Mouse (Mus musculus) gonadal fat pad, adult 2 months (tissue): ENCODE results near the gene Nppb. TPM values are rescaled to one million over a fixed set of nuclear protein-coding genes. Genes with fewer than 3 reads are reported as not detected.

Experiments used
- DNase-seq: peaks from one replicate; pipeline ENCODE4 v3.0.0-alpha.2; 2012; ENCODE audit warnings: low read depth
- polyA plus RNA-seq: library from polyadenylated mRNA; depleted of rRNA; stranded (reverse); fragments of >200 nt; gene quantifications from 2 replicates; pipeline ENCODE4 v1.2.3, GENCODE M21; 2012; rRNA removed

Gene Nppb
- not detected in 2 replicates for polyA plus RNA-seq

DNA sequence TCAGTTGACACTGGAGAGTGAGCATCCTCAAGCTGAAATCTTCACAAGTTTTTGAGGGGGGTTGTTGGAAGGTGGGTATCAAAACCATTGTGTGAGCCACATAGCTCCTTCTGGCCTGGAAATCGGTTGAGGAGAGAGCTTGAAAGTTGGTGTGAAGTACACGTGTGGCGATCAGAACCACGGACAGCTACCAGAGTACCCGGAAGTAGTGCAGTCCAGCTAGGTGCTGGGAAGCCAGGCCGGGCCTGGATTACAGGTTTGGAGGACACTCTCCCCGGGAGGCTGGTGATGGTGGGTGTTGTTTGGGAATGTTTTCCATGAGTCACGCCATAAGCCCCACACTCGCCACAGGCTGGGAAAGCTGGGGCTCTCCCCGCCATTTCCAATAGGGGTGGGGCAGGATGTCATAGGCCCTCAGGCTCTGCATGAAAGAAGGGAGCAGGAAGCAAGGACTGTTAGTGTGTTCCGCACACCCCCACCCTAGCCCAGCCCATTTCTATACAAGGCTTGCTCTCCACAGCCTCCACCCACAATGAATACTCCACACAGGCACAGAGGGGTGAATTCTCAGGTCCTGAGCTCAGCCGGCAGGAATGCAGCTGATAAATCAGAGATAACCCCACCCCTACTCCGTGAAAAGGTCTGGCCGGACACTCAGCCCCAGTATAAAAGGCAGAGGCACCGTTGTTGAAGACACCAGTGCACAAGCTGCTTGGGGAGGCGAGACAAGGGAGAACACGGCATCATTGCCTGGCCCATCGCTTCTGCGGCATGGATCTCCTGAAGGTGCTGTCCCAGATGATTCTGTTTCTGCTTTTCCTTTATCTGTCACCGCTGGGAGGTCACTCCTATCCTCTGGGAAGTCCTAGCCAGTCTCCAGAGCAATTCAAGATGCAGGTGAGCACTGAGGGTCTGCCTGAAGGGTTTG lies at the start of gene Nppb:
TSS of gene Nppb (plus strand) at position 584 of the 928 bp plus-strand sequence.
- DNase-seq: no peak

DNA sequence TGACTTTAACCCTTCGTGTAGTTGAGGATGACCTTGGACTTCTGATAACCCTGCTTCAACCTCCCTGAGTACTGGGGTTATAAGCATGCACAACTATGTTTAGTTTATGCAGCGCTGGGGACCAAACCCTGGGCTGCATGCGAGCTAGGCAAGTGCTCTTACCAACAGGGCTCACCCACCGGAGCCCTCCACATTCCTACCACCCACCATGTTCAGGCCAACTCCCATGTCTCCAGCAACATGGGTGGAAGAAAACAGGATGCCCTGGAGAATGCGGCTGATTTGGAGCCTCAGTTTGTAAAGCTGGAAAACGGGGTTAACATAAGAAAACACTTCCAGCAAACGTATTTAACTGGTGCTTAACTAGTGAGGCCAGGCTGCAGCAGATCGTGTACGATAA lies 49.7 kb upstream of the Nppb start:
- DNase-seq: no peak

DNA sequence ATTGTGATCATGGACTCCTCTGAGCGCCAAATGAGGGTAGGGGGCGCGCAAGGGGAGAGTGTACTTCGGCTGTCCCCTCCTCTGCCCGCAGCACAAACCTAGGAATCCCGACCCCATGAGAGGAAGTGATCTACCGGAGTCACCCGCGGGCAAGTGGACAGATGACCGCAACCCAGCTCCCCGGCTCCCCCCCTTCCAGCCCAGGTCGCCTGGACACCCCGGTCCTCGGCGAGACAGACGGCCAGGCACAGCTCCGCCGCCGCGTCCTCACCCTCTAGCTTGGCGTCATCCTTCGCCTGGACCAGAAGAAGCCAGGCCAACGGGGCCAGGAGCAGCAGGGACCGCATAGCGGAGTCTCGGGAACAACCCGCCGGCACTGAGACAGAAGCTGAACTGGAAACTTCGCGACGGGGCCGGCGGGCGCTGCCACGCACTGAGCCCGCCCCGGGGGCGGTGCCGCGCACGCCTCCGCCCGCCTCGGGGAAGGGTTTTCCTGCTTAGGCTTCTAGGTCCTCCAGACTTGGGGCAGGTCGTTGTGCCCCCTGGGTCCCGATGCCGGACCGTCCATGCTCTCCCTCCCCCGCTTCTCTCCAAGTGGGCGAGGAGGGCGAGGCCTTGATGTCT lies 49.1 kb upstream of the Nppb start, which contains the start of gene Plod1:
TSS of gene Plod1 (minus strand) at position 437 of the 624 bp plus-strand sequence.
- no peak for DNase-seq

DNA sequence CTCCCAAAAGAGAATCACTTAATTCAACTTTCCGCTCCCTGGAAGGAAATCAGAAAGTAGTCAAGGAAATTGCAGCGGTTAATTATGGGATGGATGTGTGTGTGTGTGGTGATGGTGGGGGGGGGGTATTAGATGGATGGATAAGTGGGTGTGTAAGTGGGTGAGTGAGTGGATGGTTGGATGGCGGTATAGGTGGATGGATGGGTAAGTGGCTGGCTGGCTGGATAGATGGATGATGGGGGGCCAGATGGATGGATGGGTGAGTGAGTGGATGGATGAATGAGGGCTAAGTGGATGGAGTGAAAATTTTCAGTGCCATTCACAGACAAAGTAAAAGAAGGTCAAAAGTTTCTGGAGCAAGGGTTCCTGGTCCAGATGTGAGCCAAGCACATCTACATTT lies 48.6 kb upstream of the Nppb start:
- DNase-seq: no peak

DNA sequence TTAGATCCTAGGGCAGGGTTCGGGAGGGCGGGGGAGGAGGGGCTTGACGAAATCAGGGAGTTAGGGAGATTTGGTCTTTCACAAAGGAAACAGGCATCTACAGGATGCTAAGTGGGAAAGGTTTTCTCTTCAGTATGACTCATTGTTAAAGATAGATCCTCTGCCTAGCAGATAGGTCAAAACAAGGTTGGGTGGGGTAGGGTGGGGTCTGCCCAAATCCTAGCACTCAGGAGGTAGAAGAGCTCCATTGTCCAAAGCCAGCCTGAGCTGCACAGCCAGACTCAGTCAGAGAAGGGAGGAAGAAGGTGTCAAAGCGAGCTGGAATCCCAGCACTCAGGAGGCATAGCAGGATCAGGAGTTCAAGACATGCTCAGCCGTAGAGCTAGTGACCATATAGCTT lies 48.1 kb upstream of the Nppb start:
- no peak for DNase-seq

DNA sequence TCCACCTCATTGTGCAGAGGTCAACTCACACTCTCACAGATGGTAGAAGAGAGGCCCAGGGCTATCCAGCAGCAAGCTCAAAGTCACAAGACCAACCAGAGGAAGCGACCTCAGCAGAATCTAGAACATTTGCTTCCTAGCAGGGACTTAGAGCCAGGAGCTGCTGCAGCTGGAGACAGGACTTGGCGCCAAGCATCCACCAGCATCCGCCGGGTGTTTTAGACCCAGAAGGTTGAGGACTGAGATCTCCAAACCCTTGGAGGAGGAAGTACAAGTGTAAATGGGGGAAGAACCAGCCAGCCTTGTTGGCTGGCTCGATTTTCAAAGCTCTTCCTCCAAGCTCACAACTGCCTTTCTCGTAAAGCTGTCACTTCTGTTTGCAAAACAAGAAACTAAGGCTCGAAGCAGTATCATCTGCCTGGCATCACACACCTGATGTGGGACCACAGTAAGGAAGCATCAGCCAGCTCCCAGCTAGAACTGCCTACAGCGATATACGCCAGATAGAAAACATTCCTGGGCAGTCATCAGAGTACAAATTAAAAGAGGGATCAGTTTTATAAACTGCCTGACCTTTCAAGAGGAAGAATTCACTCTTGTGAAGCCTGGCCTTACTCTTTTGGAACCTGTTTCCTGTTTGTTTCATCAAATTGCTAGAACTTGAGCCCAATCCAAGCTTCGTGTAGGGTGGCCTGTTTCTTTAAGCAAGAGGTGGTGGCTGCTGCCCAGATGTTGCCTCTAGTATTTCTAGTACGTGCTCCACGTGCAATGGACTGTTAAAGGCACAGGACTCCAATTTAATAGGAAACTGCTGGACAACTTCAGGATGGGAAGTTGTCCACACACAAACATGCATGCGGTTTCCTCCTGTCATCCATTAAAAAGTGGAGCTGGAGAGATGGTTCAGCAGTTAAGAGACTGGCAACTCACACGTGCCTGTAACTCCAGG lies 47.2 kb upstream of the Nppb start:
- DNase-seq: no peak

DNA sequence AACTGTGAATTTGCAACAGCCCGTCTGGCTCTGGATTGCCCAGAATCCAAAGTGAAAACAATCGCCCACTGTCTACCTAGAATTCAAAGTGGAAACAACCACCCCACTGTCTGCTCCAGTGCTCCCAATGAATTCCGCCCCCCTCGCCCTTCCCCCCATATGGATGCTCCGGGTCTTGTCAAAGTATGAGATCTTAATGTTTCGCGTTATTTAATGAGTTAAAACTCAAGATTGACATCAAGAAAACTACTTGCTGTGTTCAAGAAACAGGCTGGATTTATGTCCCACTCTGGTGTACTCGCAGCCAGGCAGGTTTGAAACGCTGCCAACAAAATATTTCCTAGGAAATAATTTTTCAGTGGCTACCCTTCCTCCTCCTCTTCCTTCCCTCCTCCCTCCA lies 45.5 kb upstream of the Nppb start:
- DNase-seq: no peak

DNA sequence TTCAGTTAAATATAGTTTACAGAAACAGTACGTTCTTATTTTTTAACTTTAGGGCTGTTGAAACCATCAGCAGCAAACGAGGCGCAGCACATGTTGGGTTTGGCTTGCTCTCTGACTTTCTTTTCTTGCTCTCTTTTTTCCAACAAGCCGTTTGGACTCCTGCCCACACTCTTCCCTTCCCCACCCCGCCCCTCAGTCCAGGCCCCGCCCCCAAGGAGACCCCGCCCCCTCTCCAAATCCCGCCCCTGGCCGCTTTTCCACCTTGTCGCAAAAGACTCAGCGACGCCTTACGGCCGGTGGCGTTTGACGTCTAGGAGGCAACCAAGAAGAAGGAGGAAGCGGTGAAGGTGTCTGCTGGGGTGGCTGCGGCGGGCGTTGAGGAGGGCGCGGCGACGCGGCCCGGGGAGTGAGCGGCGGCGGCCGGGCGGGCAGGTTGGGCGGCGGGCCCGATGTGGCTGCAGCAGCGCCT lies 45.0 kb upstream of the Nppb start, which contains the start of gene 2510039O18Rik:
TSS of gene 2510039O18Rik (plus strand) at position 320 of the 469 bp plus-strand sequence.
- no peak for DNase-seq

DNA sequence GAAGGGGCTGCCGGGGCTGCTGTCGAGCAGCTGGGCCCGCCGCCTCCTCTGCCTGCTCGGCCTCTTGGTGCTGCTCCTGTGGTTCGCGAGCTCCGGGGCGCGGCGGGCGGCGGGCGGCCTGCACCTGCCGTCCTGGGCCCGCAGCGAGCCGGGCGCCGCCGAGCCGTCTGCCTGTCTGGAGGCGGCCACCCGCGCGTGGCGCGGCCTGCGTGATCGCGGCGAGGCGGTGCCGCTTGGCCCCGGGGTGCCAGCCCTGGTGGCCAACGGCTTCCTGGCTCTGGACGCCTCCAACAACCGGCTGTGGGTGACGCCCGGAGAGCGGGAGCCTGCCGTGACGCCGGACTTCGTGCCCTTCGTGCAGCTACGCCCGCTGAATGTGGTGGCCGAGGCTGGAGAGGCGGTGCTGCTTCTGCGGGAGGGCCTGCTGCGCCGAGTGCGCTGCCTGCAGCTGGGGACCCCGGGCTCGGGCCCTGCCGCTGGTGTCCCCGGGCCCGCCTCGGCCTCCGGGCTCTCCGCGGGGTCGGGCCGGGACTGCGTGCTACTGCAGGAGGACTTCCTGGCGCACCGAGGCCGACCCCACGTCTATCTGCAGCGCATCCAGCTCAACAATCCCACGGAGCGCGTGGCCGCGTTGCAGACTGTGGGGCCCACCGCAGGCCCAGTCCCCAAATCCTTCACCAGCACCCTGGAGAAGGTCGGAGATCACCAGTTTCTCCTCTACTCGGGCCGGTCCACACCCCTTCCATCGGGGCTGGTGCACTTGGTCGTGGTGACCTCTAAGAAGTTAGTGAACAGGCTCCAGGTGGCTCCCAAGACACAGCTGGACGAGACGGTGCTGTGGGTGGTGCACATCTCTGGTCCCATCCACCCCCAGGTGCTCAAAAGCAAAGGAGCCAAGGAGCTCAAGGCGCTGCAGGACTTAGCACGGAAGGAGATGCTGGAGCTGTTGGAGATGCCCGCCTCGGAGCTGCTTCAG lies 44.3 kb upstream of the Nppb start:
- DNase-seq: no peak

DNA sequence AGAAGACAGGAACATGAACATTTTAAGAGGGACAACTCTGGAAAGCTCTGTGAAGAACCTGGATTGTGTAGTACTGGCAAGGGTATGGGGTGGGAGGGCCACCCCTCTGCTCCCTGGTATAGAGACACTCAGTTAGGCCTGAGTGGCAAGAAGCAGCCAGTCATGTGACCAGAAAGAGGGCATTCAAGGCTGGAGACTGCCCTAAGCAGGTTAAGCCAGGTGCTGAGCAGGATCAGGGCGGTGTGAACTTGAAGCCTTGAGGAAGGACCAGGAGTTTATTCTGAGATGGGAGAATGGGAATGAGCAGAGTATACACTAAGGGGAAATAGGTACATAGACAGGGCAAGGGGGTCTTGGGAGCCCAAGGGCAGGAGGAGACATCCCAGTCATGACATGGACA lies 42.6 kb upstream of the Nppb start:
- no peak for DNase-seq

DNA sequence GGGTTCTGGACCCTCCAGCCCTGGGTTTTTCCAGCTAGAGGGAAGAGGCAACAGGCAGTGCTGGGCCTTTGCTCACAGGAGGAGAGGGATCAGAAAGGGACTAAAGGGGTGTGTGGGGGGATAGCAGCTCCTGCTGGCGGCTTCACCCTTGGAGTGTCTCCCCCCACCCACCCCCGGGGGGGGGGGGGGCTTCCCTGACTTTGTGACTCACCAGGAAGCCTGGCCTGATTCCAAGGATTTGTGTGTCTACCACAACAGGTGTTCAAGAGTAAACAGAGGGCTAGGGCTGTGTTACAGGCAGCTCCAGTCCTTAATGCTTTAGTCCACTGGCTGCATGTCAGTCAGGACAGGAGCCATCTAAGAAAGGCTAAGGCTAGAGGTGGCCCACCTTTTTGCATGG lies 38.1 kb upstream of the Nppb start:
- no peak for DNase-seq

DNA sequence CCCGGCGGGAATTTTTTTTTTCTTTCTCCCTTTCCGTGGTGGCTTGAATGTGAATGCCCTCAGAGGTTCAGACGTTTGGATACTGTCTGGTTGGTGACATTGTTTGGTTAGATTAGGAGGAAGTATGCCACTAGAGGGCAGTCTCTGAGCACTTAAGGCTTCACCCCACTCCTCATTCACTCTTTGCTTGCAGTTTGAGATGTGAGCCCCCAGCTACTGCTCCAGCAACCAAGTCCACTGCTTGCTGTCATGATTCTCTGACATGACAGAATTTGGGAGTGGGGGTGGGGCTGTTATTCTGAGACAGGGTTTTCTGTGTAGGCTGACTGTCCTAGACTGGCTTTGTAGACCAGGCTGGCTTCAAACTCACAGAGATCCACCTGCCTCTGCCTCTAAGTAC lies 32.0 kb upstream of the Nppb start:
- DNase-seq: no peak

DNA sequence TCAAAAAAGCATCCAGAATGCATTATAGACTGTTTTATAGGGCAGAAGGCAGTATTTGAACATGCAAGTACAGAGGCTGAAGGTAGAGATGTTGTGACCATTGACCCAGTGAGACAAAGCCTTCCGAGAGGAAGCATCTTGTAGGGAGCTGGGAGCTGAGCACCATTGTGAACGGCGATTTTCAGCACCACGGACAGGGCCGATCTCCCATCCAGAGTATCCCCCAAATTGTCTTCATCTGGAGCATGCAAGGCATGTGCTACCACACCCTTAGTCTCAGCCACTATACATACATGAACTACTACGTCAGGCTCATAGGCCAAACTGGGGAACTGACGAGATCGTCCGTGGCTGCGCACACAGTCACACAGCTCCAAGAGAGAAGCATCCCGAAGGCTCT lies 28.4 kb upstream of the Nppb start:
- no peak for DNase-seq

DNA sequence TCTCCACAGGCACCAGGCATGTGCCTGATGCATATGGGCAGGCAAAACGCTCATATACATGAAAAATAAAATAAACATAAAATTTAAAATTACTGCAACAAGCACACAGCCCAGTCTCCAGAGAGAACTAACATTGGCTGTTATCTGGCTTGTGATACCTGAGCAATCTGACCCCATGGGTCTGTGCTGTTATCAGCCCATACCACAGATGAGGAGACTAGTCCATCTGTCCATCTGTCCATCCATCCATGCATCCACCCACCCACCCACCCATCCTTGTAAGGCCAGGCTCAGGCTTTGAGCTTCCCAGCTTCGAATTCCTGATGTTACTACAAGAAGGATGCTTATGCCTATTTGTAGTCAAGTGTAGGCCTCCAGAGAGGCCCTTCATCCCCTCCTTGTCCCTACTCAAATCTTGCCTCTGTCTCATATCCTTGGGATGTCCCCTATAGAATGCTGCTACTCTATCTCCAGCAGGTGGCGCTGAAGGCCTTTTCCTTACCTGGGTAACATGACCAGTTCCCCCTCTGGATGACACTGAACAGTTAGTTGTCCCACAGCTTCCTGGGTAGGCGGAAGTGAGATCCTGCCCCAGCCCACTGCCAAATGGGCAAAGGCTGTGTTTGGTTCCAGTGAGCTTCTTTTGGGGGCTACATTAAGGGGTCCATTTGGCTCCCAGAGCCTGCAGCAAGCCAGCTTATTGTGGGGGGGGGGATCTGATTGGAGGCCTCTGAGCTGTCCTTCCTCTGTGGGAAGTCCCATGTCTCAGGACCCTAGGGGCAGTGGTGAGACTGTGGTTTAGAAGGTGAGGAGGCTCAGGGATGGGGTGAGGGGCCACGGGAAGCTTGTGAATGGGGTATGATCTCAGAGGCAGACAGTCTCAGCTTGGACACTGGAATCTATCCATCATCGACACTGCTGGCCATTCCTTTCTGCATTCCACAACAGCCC lies 25.4 kb upstream of the Nppb start:
- no peak for DNase-seq

DNA sequence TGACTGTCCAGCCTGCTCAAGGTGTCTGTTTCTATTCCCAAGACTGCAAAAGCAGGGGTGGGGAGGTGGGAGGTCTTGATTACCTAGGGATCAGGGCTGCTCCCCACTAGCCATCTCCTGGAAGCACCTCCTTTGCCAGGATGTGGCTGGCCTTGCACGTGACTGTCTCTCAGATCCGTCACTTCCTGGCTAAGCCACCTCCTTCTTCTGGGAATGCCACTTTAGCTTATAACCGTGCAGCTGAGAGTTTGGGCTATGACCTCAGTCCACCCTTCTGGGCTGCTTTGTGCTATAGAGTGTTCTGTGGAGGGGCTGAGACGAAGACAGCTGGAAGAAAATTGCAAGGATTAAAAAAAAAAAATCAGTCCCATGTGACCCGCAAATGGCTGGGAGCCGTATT lies 22.8 kb upstream of the Nppb start:
- DNase-seq: no peak

DNA sequence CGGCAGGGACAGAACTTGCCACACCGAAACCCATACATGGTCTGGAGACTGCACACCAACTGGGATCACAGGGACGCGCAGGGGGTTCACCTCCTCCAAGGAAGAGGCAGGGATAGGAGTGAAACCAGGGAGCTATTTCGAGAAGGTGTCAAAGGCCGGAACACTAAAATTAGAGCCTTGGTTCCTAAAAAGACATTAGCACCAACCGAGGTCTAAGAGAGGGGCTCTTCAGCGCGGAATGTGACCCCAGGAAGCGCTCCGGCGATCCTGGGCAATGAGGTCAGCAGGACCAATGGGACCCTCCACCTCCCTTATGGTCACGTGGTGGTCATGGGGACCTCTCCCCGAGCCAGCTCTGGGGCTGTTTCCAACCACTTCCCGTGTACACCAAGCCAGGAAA lies 22.0 kb upstream of the Nppb start:
- DNase-seq: no peak

DNA sequence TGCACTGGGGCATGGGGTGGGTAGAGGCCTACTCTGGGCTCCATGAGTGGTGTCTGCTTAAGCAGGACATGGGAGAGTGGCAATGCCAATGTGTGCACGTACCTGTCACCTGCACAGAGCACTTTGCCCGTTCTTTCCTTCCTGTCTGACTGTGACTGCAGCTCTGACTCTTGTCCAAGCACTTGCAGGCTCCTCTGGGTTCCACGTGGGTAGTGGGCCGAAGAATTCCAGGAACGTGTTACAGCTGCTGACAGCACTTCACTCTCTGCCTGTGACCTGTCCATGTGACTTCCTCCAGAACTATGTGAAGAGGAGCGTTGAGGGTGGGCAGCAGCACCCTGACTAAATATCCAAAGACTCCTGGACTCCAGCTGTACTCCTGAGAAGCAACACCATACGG lies 19.9 kb upstream of the Nppb start:
- no peak for DNase-seq

DNA sequence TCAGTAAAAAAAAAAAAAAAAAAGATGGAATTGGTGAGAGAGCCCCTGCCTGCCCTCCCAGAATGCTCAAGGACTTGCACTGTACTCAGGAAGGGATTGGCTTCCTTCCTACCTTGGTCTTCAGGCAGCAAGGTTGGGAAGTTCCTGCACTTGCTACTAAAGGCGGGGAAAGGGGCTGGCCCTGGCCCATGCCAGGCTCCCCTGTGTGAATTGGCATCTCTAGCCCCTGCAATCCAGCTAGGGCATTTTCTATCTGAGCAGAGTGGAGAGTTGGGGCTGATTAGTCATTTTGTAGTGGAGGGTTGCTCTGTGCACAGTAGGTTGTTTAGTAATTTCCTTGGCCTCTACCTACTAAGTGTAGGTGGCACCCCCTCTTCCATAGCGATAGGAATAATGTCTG lies 16.8 kb upstream of the Nppb start:
- DNase-seq: no peak

DNA sequence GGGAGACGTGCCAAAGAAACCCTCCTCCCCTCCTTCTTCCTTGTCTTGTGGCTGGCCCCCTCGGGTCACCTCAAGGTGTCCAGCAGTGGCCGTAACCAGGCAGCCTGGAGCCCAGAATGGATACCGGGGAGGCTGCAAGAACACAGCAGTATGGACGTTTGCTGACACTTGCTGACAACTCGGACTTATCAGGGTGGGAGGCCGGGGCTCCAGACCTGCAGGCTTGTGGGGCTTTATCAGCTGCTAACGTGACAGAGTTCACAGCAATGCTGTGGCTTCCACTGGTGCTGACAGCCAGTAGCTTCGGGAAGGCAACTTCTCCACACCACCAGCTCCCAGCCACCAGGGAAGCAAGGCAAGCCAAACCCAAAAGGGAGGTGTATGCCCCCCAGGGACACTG lies 16.3 kb upstream of the Nppb start:
- DNase-seq: no peak

DNA sequence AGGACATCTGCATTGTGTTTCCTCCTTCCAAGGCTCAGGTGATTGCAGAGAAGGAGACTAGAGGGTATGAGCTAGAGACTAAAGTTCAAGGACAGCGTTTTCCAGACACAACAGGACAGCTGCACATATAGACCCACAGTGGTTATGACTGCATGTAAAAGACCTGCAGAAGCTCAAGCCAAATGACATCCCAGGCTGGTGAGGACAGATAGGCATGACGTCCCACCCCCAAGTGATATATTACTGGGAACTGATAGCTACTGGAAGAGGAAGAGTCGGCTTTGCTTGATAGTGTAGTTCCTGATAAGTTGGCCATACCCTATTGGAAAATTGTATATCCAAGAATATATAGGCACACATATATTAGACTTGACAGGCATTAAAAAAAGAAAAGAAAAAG lies 9.4 kb upstream of the Nppb start:
- DNase-seq: no peak
